Mouse (Mus musculus): ENCODE measurements around the gene Polr3gl.

The Polr3gl gene

DNA sequence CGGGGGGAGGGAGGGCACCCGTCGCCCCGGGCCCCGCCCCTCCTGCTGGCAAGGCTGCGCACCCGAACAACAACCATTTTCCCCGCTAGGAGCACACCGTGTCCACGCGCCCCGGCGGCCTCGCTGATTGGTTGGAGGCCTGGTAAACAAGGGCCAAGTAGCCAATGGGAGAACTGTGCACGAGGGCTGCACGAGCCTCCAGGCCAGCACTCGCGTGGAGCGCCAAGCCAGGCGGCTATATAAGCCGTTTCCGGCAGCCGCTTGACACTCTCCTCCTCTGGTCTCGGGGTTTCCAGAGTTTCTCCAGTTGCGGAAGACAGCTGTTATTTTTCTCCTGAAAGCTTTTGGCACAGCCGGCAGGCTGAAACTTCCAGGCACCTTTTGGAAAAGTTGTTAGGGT is 36.3 kb downstream of the Polr3gl start, which contains the start of gene Txnip:
Txnip (plus strand) TSS at position 264 of the 400 bp plus-strand sequence.
- DNase-seq (ENCODE audit: low read depth) = peak; percentile 99

GRCm38 (mm10) chr3:96556651-96557635 is 37.0 kb downstream of the Polr3gl start:
- DNase-seq (ENCODE audit: low read depth) = peak; percentile 85

DNA sequence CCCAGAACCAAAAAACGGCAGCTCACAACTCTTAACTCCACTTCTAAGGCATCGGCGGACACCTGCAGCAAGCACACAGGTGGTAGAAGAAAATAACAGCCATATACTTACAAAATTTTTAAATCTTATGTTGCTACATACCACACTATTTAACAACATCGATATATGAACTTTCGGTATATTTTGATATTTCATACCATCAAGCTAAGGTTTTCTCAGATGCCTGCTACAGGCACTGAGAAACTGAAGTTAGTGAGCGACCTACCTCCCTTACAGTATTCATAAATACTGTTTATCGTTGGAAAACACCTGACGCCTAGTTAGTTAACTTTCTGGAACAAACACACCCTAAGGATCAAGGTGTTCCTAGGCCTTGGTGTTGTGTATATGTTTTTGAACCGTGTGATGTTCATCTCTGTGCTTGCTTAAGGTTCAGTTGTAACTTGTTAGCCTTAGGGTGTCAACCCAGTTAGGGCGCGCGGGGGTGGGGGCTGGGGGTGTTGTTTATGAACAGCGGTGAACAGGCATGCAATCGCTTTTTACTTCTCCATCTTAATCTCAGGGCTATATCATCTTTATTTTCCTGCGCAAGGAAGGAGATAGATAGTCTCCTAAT is 37.9 kb downstream of the Polr3gl start:
- peak; percentile 58 for DNase-seq (ENCODE audit: low read depth)

DNA sequence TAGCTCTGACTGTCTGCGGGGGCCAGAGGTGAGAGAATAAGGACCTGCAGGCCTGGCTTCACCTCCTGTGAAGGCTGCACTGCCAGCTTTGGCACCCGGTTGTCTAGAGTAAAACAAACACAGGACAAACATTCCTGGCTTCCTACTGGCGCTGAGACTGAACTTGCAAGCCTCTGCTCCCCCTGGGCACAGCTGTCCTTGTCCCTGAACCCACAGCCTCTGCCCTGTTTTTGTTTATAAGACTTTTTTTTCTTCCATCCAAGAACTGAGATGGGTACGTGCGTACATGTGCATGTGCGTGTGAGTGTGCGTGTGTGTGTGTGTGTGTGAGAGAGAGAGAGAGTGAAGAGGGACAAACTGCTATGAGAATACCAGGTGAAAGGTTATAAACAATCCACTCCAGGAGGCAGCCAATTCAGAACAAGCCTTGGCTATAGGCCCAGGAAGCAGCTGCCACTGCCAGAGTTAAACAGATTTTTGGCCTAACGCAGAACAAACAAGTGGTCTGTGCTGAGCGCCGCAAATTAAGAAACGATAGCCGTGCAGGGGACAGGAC is 38.9 kb downstream of the Polr3gl start:
- DNase-seq (ENCODE audit: low read depth) = no peak

GRCm38 (mm10) chr3:96554251-96554650 is 39.7 kb downstream of the Polr3gl start:
- DNase-seq (ENCODE audit: low read depth) = no peak

DNA sequence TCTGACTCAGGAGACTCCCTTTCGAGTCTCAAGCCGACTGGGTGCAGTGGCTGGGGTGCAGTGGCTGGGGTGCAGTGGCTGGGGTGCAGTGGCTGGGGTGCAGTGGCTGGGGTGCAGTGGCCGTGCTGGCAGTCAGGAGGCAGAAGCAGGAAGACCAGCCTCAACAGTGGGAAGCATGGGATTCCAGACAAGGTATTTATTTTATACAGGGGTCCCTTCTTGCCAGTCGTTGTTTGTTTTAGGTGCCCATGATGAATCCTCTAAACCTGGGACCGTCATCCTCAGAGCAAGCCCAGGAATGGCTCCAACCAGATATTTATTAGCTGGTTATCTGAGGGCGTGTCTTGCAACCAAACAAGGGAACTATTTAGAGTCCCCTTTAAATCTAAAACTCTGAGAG is 40.4 kb downstream of the Polr3gl start:
- DNase-seq (ENCODE audit: low read depth) = no peak

- no peak for DNase-seq (ENCODE audit: low read depth)
Observed at GRCm38 (mm10) chr3:96551890-96552289, 42.1 kb downstream of the Polr3gl start.

- peak; percentile 81 for DNase-seq (ENCODE audit: low read depth)
Observed at GRCm38 (mm10) chr3:96551203-96551602, 42.8 kb downstream of the Polr3gl start.

DNA sequence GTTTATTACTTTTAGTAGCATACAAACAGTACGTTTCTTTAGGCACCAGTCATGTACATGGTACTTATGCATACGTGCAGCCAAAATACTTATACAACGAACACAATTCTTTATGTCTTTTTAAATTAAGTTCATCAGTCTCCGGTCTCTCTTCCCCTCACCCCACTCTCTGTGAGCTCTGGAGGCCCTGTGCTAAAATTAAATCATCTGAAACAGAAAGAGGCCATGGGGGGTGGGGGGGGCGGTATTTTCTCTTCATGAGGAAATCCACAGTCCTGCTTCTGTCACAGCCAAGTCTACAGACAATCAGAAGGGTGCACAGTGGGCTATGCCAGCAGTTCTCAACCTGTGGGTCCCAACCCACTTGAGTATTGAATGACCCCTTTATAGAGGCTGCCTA is 44.6 kb downstream of the Polr3gl start:
- DNase-seq (ENCODE audit: low read depth) = no peak

GRCm38 (mm10) chr3:96548824-96549223 is 45.2 kb downstream of the Polr3gl start:
- no peak for DNase-seq (ENCODE audit: low read depth)

DNA sequence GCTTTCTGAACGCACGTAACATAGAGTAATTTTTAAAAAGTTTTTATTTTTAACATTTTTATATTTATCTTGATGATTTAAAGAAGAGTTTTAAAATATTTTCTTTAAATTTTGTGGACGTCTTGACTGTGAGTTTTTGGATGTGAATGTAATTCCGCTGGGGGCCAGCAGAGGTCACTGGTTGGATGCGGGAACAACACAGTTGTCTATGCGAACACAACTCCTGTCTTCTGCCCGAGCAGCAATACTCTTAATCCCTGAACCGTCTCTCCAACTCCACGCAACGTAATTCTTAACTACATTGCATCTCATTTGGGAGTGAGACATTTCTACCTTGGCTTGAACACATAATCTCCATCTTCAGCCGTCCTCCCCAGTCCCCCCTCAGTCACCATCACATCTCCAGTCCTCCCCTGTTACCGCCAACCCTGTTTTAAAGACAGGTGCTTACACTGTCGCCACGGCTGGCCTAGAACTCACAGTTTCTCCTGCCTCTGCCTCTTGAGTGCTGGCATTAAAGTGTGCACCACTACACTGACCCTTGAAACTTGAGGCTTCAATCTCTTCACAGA is 46.5 kb downstream of the Polr3gl start:
- peak; percentile 85 for DNase-seq (ENCODE audit: low read depth)

GRCm38 (mm10) chr3:96546880-96547279 is 47.1 kb downstream of the Polr3gl start:
- DNase-seq (ENCODE audit: low read depth) = no peak

- DNase-seq (ENCODE audit: low read depth) = peak; percentile 56
Observed at GRCm38 (mm10) chr3:96545565-96545964, 48.4 kb downstream of the Polr3gl start.

GRCm38 (mm10) chr3:96543345-96543744 is 50.6 kb downstream of the Polr3gl start:
- no peak for DNase-seq (ENCODE audit: low read depth)

DNA sequence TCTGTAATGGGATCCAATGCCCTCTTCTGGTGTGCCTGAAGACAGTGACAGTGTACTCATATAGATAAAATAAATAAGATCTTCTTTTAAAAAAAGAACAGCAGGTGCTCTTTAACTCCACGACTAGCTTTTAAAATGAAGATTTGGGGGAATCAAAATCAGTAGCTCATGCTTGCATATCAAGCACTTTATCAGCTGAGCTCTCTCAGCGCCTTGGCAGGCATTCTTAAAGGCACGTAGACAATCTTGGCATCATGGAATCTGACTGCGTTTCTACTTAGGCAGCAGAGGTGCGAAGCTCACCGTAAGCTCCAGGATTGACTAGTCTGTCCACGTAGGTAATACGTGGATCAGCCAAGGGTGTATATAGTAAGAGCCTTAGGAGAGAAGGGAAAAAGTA is 51.4 kb downstream of the Polr3gl start:
- no peak for DNase-seq (ENCODE audit: low read depth)

DNA sequence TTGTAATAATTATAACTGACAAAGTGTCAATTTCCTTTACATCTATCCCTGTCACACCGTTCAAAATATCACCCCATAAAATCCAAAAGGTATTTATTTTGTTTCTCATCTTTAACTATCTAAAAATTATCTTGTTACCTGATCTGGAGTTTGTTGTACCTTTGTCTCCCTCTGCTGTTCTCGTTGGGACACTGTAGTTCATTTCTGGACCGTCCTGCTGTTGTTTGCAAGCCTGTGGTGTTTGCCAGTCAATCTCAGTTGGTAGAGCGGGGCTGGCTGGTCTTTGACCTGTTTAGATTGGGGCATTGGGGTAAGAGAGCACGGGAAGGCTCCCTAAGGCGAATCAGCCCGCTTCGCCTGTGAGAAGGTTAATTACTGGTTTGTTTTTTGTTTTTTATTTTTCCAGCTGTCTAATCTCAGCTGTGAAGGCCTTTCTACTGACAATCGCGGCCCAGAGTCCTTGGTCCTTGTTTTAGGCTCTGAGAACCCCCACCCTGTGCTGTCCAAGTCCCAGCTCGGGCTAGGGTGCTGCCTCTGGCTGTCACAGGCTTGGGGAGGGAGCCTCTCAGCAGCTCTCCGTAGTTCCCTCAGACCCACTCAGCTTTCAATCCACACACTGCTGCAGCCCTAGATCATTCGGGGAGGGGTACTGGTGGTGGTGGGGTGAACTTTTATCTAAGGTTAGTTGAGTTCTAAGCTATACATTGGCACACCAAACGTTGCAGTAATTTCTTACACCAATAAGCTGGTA is 52.5 kb downstream of the Polr3gl start:
- peak; percentile 58 for DNase-seq (ENCODE audit: low read depth)

- DNase-seq (ENCODE audit: low read depth) = no peak
Observed at GRCm38 (mm10) chr3:96540740-96541139, 53.2 kb downstream of the Polr3gl start.

- no peak for DNase-seq (ENCODE audit: low read depth)
Observed at GRCm38 (mm10) chr3:96539316-96539715, 54.7 kb downstream of the Polr3gl start.

DNA sequence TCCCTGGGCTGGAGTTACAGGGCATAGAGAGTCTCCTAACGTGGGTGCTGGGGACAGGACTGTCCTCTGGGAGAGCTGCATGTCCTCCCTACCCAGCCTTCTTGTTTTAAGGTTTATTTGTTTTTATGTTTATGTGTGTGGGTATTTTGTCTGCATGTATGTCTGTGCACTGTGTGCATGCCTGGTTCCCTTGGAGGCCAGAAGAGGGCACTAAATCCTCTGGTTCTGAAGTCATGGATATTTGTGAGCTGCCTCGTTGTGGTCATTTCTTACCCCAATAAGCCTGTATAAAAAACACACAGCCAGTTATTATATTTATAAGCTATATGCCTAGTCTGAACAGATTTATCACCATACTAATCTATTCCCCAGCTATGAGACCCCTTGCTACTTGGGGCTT is 59.7 kb downstream of the Polr3gl start:
- no peak for DNase-seq (ENCODE audit: low read depth)

GRCm38 (mm10) chr3:96532050-96532449 is 61.9 kb downstream of the Polr3gl start:
- no peak for DNase-seq (ENCODE audit: low read depth)

- no peak for DNase-seq (ENCODE audit: low read depth)
Observed at GRCm38 (mm10) chr3:96528506-96528905, 65.5 kb downstream of the Polr3gl start.

All from induced T-regulatory cell, adult 2 months (primary cell).